ENCODE assay signal across 18 mouse cellular contexts in the genomic region with DNA sequence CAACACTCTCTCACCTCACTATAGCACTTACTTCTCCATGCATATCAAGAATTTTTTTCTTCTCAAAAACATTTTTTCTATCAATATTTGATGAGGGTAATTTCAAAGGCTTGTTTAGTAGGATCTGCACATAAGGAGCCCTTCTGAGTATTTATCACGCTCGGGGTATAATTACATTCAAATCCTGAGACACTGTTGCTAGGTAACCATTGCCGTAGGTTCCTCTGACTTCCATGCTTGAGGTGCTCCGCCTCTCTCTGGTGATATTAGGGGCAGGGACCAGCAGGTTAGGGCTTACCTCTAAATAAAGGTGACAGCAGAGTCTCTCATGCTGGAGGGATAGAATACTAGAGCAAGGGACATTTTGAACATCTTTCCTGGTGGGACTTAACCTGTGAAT. TPM values are rescaled to one million over a fixed set of nuclear protein-coding genes. Genes with fewer than 3 reads are reported as not detected.
A peak's percentile ranks its signal among the peaks of the same experiment; 100 is the strongest.
DNase-seq lines count a peak whose midpoint lies in the region; ATAC-seq lines count a peak whose summit lies in the region.
"Had no signal": no experiment of that assay in that cellular context is flagged by ENCODE, and none has a peak within 500 bp of the region (broad histone marks: within the 10 kb centered on the region; RNA-seq: fewer than 3 reads in every experiment).

No protein-coding gene starts in this region.

- H3K27me3 ChIP-seq in hindbrain, embryonic 12.5 days = no peaks in the 10 kb centered on the region
- no peaks in the 10 kb centered on the region for H3K27me3 ChIP-seq in hindbrain, embryonic 10.5 days (ENCODE audit: insufficient read depth, poor library complexity, severe bottlenecking)
- H3K27me3 ChIP-seq in neural tube, embryonic 15.5 days (replicated peaks) = no peaks in the 10 kb centered on the region
- H3K27me3 ChIP-seq: intestine, embryonic 15.5 days had no signal

- no peak overlapping the region for H3K9ac ChIP-seq in hindbrain, embryonic 12.5 days
- H3K9ac ChIP-seq in neural tube, embryonic 15.5 days (replicated peaks) = no peak overlapping the region
- H3K9ac ChIP-seq: intestine, embryonic 15.5 days; limb, embryonic 13.5 days; liver, postnatal 0 days had no signal

- H3K9me3 ChIP-seq in hindbrain, embryonic 12.5 days (replicated peaks) = no peaks in the 10 kb centered on the region
- no peaks in the 10 kb centered on the region for H3K9me3 ChIP-seq in hindbrain, embryonic 10.5 days
- H3K9me3 ChIP-seq in neural tube, embryonic 15.5 days (replicated peaks) = no peaks in the 10 kb centered on the region
- H3K9me3 ChIP-seq: intestine, embryonic 15.5 days; limb, embryonic 13.5 days had no signal

- DNase-seq in hindbrain, embryonic 10.5 days (ENCODE audit: low spot score) = no peak
- DNase-seq in right cerebral cortex, adult 18-20 months = peak; percentile 6
- DNase-seq in right cerebral cortex, postnatal 4 days = no peak
- DNase-seq in frontal cortex, postnatal 36 days (ENCODE audit: low spot score in 2 of 2) = peak; percentile 14 to 33
- no peak for DNase-seq in kidney, adult 18-20 months
- no peak for DNase-seq in adrenal gland, adult (ENCODE audit: inconsistent age in 2 of 2, low spot score in 1 of 2)
- DNase-seq: gastrocnemius, postnatal 36 days; kidney, postnatal 36 days; liver, postnatal 0 days; lung, postnatal 4 days had no signal

- no peak overlapping the region for H3K4me3 ChIP-seq in hindbrain, embryonic 12.5 days
- no peak overlapping the region for H3K4me3 ChIP-seq in hindbrain, embryonic 10.5 days
- H3K4me3 ChIP-seq in neural tube, embryonic 15.5 days (replicated peaks) = no peak overlapping the region
- H3K4me3 ChIP-seq: erythroblast, embryonic 14.5 days; intestine, embryonic 15.5 days; limb, embryonic 13.5 days had no signal

- no peak overlapping the region for H3K4me2 ChIP-seq in hindbrain, embryonic 12.5 days (replicated peaks)
- no peak overlapping the region for H3K4me2 ChIP-seq in neural tube, embryonic 15.5 days
- H3K4me2 ChIP-seq: intestine, embryonic 15.5 days; limb, embryonic 13.5 days had no signal

- H3K27ac ChIP-seq in hindbrain, embryonic 12.5 days = no peak overlapping the region
- no peak overlapping the region for H3K27ac ChIP-seq in hindbrain, embryonic 10.5 days
- H3K27ac ChIP-seq in neural tube, embryonic 15.5 days (replicated peaks) = no peak overlapping the region
- H3K27ac ChIP-seq: intestine, embryonic 15.5 days; limb, embryonic 13.5 days had no signal

- peaks cover 3% of the 10 kb centered on the region; the same call in 1 of the 2 replicates for H3K4me1 ChIP-seq in hindbrain, embryonic 12.5 days
- peaks cover 4% of the 10 kb centered on the region; the same call in 1 of the 2 replicates for H3K4me1 ChIP-seq in hindbrain, embryonic 10.5 days (replicated peaks)
- peaks cover 10% of the 10 kb centered on the region for H3K4me1 ChIP-seq in neural tube, embryonic 15.5 days
- H3K4me1 ChIP-seq: intestine, embryonic 15.5 days; limb, embryonic 13.5 days had no signal

- WGBS in hindbrain, embryonic 12.5 days = 35% methylated on average over 4 of the region's 4 CpGs
- WGBS in hindbrain, embryonic 10.5 days = 58% methylated on average over 4 of the region's 4 CpGs
- 29% methylated on average over 4 of the region's 4 CpGs for WGBS in neural tube, embryonic 15.5 days

- H3K36me3 ChIP-seq in hindbrain, embryonic 12.5 days = no peaks in the 10 kb centered on the region
- no peaks in the 10 kb centered on the region for H3K36me3 ChIP-seq in hindbrain, embryonic 10.5 days
- H3K36me3 ChIP-seq in neural tube, embryonic 15.5 days = no peaks in the 10 kb centered on the region
- H3K36me3 ChIP-seq: intestine, embryonic 15.5 days; limb, embryonic 13.5 days had no signal

- ATAC-seq in hindbrain, embryonic 12.5 days (ENCODE audit: low FRiP score) = 0 out of 2 replicates have a peak, but pooled peaks have one; percentile 54
- ATAC-seq in neural tube, embryonic 15.5 days (ENCODE audit: low FRiP score) = peak; percentile 75
- ATAC-seq: CD4-positive, CD25-positive, alpha-beta regulatory T cell, adult 4 months; intestine, embryonic 15.5 days; liver, postnatal 0 days had no signal

RNA-seq across cellular contexts. Expression of a gene that starts 54.4 kb away (rescaled TPM):
- 0.35 and 0.36 TPM in 2 replicates for polyA plus RNA-seq in hindbrain, embryonic 12.5 days (2016; fragmentation: Nextera tagmentation; extraction: Ambion mirVana)
- polyA plus RNA-seq in hindbrain, embryonic 10.5 days (2016; fragmentation: Nextera tagmentation; extraction: Ambion mirVana) = 0.17 and 0.33 TPM in 2 replicates
- 0.32 and 0.60 TPM in 2 replicates for polyA plus RNA-seq in neural tube, embryonic 15.5 days (2015; fragmentation: Nextera tagmentation; extraction: Ambion mirVana)
- polyA plus RNA-seq: CD4-positive, CD25-positive, alpha-beta regulatory T cell, adult 4 months; erythroblast, embryonic 14.5 days; heart, postnatal 0 days; limb, embryonic 13.5 days; liver, postnatal 0 days; spleen, adult 2 months had no signal

Comparison
In these comparisons a context has a peak if more than half of its experiments do, and no peak if none do; other contexts are left out.
1. DNase-seq: peak in right cerebral cortex, adult 18-20 months (single experiment) and frontal cortex, postnatal 36 days (2 of 2); none in hindbrain, embryonic 10.5 days (single experiment), right cerebral cortex, postnatal 4 days (single experiment), kidney, adult 18-20 months (single experiment) and adrenal gland, adult (0 of 2).